Mouse (Mus musculus) WW6 (cell line): Measurements from ENCODE around the gene Esr2.

Experiments
- DNase-seq: peaks from one replicate; pipeline ENCODE4 v3.0.0-alpha.2; 2013; ENCODE audit warnings: low read depth, low spot score

The Esr2 gene

GRCm38 (mm10) chr12:76085956-76086905, 90.8 kb downstream of the Esr2 start:
- no peak for DNase-seq

- no peak for DNase-seq
Measured at GRCm38 (mm10) chr12:76085066-76085465, 92.0 kb downstream of the Esr2 start.

- no peak for DNase-seq
Measured at GRCm38 (mm10) chr12:76081557-76082211, 95.4 kb downstream of the Esr2 start.

GRCm38 (mm10) chr12:76080876-76081556, 96.0 kb downstream of the Esr2 start:
- no peak for DNase-seq

- no peak for DNase-seq
Measured at GRCm38 (mm10) chr12:76073981-76074380, 103.1 kb downstream of the Esr2 start.

- no peak for DNase-seq
Measured at GRCm38 (mm10) chr12:76073066-76073826, 103.8 kb downstream of the Esr2 start.

GRCm38 (mm10) chr12:76071935-76072849, 104.9 kb downstream of the Esr2 start:
- no peak for DNase-seq
